Mouse (Mus musculus) lung, adult 2 months (tissue): ENCODE data around the gene Gm42421.

Source experiments
- CTCF ChIP-seq: fragments of 200-500 bp; IDR thresholded peaks from 2 replicates; pipeline ENCODE4 v1.5.1; 2011; ENCODE audit warnings: mild to moderate bottlenecking, low read length, control low read depth; ENCODE audit not compliant: insufficient read depth
- POLR2A ChIP-seq: fragments of 200-500 bp; IDR thresholded peaks from 2 replicates; pipeline ENCODE4 v1.6.1; 2011; ENCODE audit warnings: low read depth, mild to moderate bottlenecking, control low read depth, low read length, borderline replicate concordance; ENCODE audit errors: extremely low read depth

GRCm38 (mm10) chr5:143930656-143931055 lies 2.7 kb downstream of the Gm42421 start:
- no peak for TF ChIP-seq CTCF
- TF ChIP-seq POLR2A: no peak
